Mouse (Mus musculus) ES-E14 (cell line): ENCODE data around the gene Klhl23. TPM values are rescaled to one million over a fixed set of nuclear protein-coding genes. Genes with fewer than 3 reads are reported as not detected.

ENCODE experiments used
- DNase-seq: peaks from one replicate; pipeline ENCODE4 v3.0.0-alpha.2; 2013; ENCODE audit warnings: low read depth, low spot score
- H3K27ac ChIP-seq: 2 replicates; pipeline ENCODE4 v1.5.1; 2012; ENCODE audit warnings: low read depth, mild to moderate bottlenecking, low read length, moderate library complexity, mixed read lengths; ENCODE audit not compliant: poor library complexity, insufficient read depth, severe bottlenecking
- H3K36me3 ChIP-seq: 2 replicates; pipeline ENCODE4 v1.6.1; 2012; ENCODE audit warnings: mild to moderate bottlenecking, low read length, moderate library complexity, mixed read lengths; ENCODE audit not compliant: control insufficient read depth, poor library complexity, insufficient read depth, severe bottlenecking
- H3K4me1 ChIP-seq, 2 experiments: fragments of 150-350 bp in 1 of 2; sonication (generic) in 1 of 2; 2 replicates each; pipeline ENCODE4 v1.6.1; 2012; ENCODE audit warnings: low read length in 2 of 2, mild to moderate bottlenecking in 1 of 2, mixed read lengths in 1 of 2; ENCODE audit not compliant: control insufficient read depth in 2 of 2, insufficient read depth in 2 of 2, poor library complexity in 1 of 2
- H3K4me3 ChIP-seq, 2 experiments: fragments of 150-350 bp in 1 of 2; sonication (generic) in 1 of 2; 2 replicates each; pipeline ENCODE4 v1.5.1; 2012; ENCODE audit warnings: low read length in 2 of 2, low read depth in 1 of 2, mild to moderate bottlenecking in 1 of 2, mixed read lengths in 1 of 2; ENCODE audit not compliant: insufficient read depth in 1 of 2, poor library complexity in 1 of 2, severe bottlenecking in 1 of 2
- H3K9ac ChIP-seq: 2 replicates; pipeline ENCODE4 v1.6.1; 2012; ENCODE audit warnings: low read depth, mild to moderate bottlenecking, low read length, mixed read lengths; ENCODE audit not compliant: poor library complexity, insufficient read depth, severe bottlenecking
- H3K9me3 ChIP-seq: fragments of 150-350 bp; sonication (generic); 2 replicates; pipeline ENCODE4 v1.6.1; 2012; ENCODE audit warnings: low read depth, mild to moderate bottlenecking, low read length; ENCODE audit not compliant: control insufficient read depth, insufficient read depth
- CHD2 ChIP-seq: IDR thresholded peaks from 2 replicates; pipeline ENCODE4 v1.6.1; 2014; ENCODE audit warnings: mild to moderate bottlenecking, low read depth, low read length, inconsistent platforms
- HCFC1 ChIP-seq: IDR thresholded peaks from 2 replicates; pipeline ENCODE4 v1.6.1; 2012; ENCODE audit warnings: low read length, inconsistent platforms, borderline replicate concordance; ENCODE audit not compliant: insufficient read depth
- MAFK ChIP-seq: IDR thresholded peaks from 2 replicates; pipeline ENCODE4 v1.6.1; 2014; ENCODE audit warnings: mild to moderate bottlenecking, low read depth, low read length, inconsistent platforms; ENCODE audit not compliant: insufficient read depth
- ZC3H11A ChIP-seq: IDR thresholded peaks from 2 replicates; pipeline ENCODE4 v1.6.1; 2012; ENCODE audit warnings: low read depth, mild to moderate bottlenecking, inconsistent platforms, low read length, borderline replicate concordance
- ZNF384 ChIP-seq: IDR thresholded peaks from 2 replicates; pipeline ENCODE4 v1.6.1; 2012; ENCODE audit warnings: low read depth, low read length, inconsistent platforms
- in situ Hi-C, 2 experiments: fragments of 600-800 bp; cut with MboI; formaldehyde crosslinking; loops; one replicate each; pipeline ENCODE4 v1.15.1; 2025; ENCODE audit warnings: low sequenced_read_pairs in 2 of 2, inconsistent platforms in 1 of 2; ENCODE audit not compliant: unreplicated experiment in 2 of 2
- total RNA-seq: library from RNA; depleted of rRNA; stranded (reverse); fragments of 300-350 nt; gene quantifications from 2 replicates; pipeline ENCODE4 v1.2.3, GENCODE M21; 2012

Gene Klhl23
- total RNA-seq, 1 experiment = 5.0 TPM

GRCm38 (mm10) chr2:69830116-69830515 is 8.4 kb downstream of the Klhl23 start:
- Histone ChIP-seq H3K9me3 (no peaks in the 10 kb centered on the region), H3K27ac (no peak overlapping the region), H3K4me3 (no peak overlapping the region), H3K4me1 (0 out of 4 replicates have a peak, but pooled peaks cover 0 to 1% of the 10 kb centered on the region in 2 experiments), H3K36me3 (peaks cover 2% of the 10 kb centered on the region; the same call in 1 of the 2 replicates), H3K9ac (no peak overlapping the region)
- TF ChIP-seq ZC3H11A (no peak), CHD2 (no peak), MAFK (no peak), HCFC1 (no peak), ZNF384 (no peak)
- in situ Hi-C loops = no loop called here
- DNase-seq = no peak

- Histone ChIP-seq H3K27ac (no peak overlapping the region), H3K9ac (no peak overlapping the region), H3K4me3 (no peak overlapping the region), H3K36me3 (peaks cover 2% of the 10 kb centered on the region; the same call in 1 of the 2 replicates), H3K4me1 (no peaks in the 10 kb centered on the region), H3K9me3 (no peaks in the 10 kb centered on the region)
- no peak for TF ChIP-seq ZC3H11A
- TF ChIP-seq HCFC1 = no peak
- TF ChIP-seq CHD2 = no peak
- no peak for TF ChIP-seq MAFK
- peak; percentile 83 for TF ChIP-seq ZNF384
- DNase-seq = no peak
- in situ Hi-C loops = no loop called here
Measured at GRCm38 (mm10) chr2:69837244-69837967, 15.7 kb downstream of the Klhl23 start.

GRCm38 (mm10) chr2:69837996-69838395 is 16.3 kb downstream of the Klhl23 start:
- DNase-seq = no peak
- Histone ChIP-seq H3K9ac (no peak overlapping the region), H3K27ac (no peak overlapping the region), H3K9me3 (no peaks in the 10 kb centered on the region), H3K4me3 (no peak overlapping the region), H3K4me1 (no peaks in the 10 kb centered on the region), H3K36me3 (peaks cover 2% of the 10 kb centered on the region; the same call in 1 of the 2 replicates)
- TF ChIP-seq CHD2 = no peak
- no peak for TF ChIP-seq ZNF384
- TF ChIP-seq ZC3H11A = no peak
- no peak for TF ChIP-seq HCFC1
- no peak for TF ChIP-seq MAFK
- in situ Hi-C loops = no loop called here

GRCm38 (mm10) chr2:69838707-69839106 is 17.0 kb downstream of the Klhl23 start:
- no peak for DNase-seq
- Histone ChIP-seq H3K4me3 (no peak overlapping the region), H3K9ac (no peak overlapping the region), H3K27ac (no peak overlapping the region), H3K36me3 (no peaks in the 10 kb centered on the region; the same call in 1 of the 2 replicates), H3K9me3 (no peaks in the 10 kb centered on the region), H3K4me1 (no peaks in the 10 kb centered on the region)
- TF ChIP-seq ZC3H11A (no peak), HCFC1 (no peak), CHD2 (no peak), ZNF384 (no peak), MAFK (no peak)
- in situ Hi-C loops = no loop called here
